27 mouse cellular contexts compared by ENCODE assay signal in the genomic region with DNA sequence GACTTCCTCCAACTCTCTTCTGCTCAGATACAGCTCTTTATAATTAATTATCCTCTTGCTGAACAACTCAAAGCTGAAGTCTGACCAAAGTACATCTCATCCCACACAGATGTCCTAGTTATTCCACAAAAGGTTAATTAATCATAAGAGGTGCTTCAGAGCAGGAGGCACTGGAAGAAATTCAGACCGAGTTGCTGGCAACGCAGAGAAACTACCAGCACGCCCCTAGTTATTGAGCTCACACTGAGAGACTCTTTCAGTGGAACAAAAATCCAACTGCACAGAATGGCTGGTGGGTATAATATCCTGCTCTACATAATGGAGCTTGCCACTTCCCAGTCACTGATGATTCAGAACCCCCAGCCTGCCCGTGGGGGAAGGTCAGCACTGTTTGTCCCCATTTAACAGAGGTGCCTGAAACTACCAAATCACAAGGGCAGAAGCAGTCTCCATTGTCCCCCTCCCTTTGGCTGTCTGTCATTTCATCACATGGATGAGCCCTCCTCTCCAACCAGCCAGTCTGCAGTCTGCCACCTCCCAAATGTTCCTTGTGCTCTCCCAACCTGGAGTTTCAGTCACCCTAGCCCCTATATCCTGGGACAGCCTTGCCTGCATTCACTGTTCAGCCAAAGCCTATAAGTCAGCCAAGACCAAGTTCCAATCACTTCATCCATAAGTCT.
DNase-seq lines count a peak whose midpoint lies in the region; ATAC-seq lines count a peak whose summit lies in the region.
"Had no signal": no experiment of that assay in that cellular context is flagged by ENCODE, and none has a peak within 500 bp of the region (broad histone marks: within the 10 kb centered on the region; RNA-seq: fewer than 3 reads in every experiment).

No protein-coding gene starts in this region.

- peak; percentile 63; the same call in 1 of the 2 replicates for ATAC-seq in forebrain, embryonic 13.5 days
- peak; percentile 79 for ATAC-seq in forebrain, embryonic 16.5 days
- no peak for ATAC-seq in CD4-positive, CD25-positive, alpha-beta regulatory T cell, adult 4 months
- ATAC-seq: inflammation-experienced regulatory T-cells, adult 6 months; midbrain, embryonic 13.5 days had no signal

- 0 out of 2 replicates have a peak, but pooled peaks cover 2% of the 10 kb centered on the region for H3K27me3 ChIP-seq in forebrain, embryonic 13.5 days
- H3K27me3 ChIP-seq in forebrain, embryonic 10.5 days (ENCODE audit: poor library complexity, severe bottlenecking): no peaks in the 10 kb centered on the region
- H3K27me3 ChIP-seq in forebrain, embryonic 16.5 days (replicated peaks; ENCODE audit: control insufficient read depth, insufficient read depth, low read length): no peaks in the 10 kb centered on the region
- H3K27me3 ChIP-seq: CH12.LX; limb, embryonic 15.5 days; midbrain, embryonic 13.5 days had no signal

- peak overlapping the region; percentile 19; the same call in 1 of the 2 replicates for H3K27ac ChIP-seq in forebrain, embryonic 13.5 days
- no peak overlapping the region for H3K27ac ChIP-seq in forebrain, embryonic 10.5 days
- H3K27ac ChIP-seq in forebrain, embryonic 16.5 days (ENCODE audit: low read length): peak overlapping the region; percentile 37; the same call in 1 of the 2 replicates
- H3K27ac ChIP-seq: embryonic facial prominence, embryonic 10.5 days; heart, adult 2 months; left cerebral cortex, adult 2 months; limb, embryonic 15.5 days; liver, embryonic 14.5 days; midbrain, embryonic 13.5 days had no signal

- H3K4me3 ChIP-seq in forebrain, embryonic 13.5 days: no peak overlapping the region
- H3K4me3 ChIP-seq in forebrain, embryonic 10.5 days: no peak overlapping the region
- no peak overlapping the region for H3K4me3 ChIP-seq in forebrain, embryonic 16.5 days (replicated peaks; ENCODE audit: low read length)
- H3K4me3 ChIP-seq: embryonic facial prominence, embryonic 10.5 days; heart, adult 2 months; left cerebral cortex, adult 2 months; limb, embryonic 15.5 days; midbrain, embryonic 13.5 days had no signal

- H3K9me3 ChIP-seq in forebrain, embryonic 13.5 days (replicated peaks): no peaks in the 10 kb centered on the region
- H3K9me3 ChIP-seq in forebrain, embryonic 10.5 days: no peaks in the 10 kb centered on the region; the same call in 1 of the 2 replicates
- H3K9me3 ChIP-seq in forebrain, embryonic 16.5 days (ENCODE audit: control insufficient read depth, low read length): no peaks in the 10 kb centered on the region
- H3K9me3 ChIP-seq: embryonic facial prominence, embryonic 10.5 days; G1E; limb, embryonic 15.5 days; midbrain, embryonic 13.5 days had no signal

- no peaks in the 10 kb centered on the region for H3K36me3 ChIP-seq in forebrain, embryonic 13.5 days (ENCODE audit: poor library complexity, severe bottlenecking)
- H3K36me3 ChIP-seq in forebrain, embryonic 10.5 days (replicated peaks): no peaks in the 10 kb centered on the region
- H3K36me3 ChIP-seq in forebrain, embryonic 16.5 days (ENCODE audit: control insufficient read depth, insufficient read depth): no peaks in the 10 kb centered on the region
- H3K36me3 ChIP-seq: embryonic facial prominence, embryonic 10.5 days; G1E; limb, embryonic 15.5 days; midbrain, embryonic 13.5 days had no signal

- H3K4me1 ChIP-seq in forebrain, embryonic 13.5 days: peaks cover 23% of the 10 kb centered on the region
- H3K4me1 ChIP-seq in forebrain, embryonic 10.5 days: peaks cover 10% of the 10 kb centered on the region
- peaks cover 7% of the 10 kb centered on the region for H3K4me1 ChIP-seq in forebrain, embryonic 16.5 days (replicated peaks; ENCODE audit: control insufficient read depth, insufficient read depth, low read length)
- H3K4me1 ChIP-seq: embryonic facial prominence, embryonic 10.5 days; limb, embryonic 15.5 days had no signal

- no peak overlapping the region; the same call in 1 of the 2 replicates for H3K4me2 ChIP-seq in forebrain, embryonic 13.5 days
- no peak overlapping the region for H3K4me2 ChIP-seq in forebrain, embryonic 16.5 days (ENCODE audit: low read length)
- H3K4me2 ChIP-seq: limb, embryonic 15.5 days; lung, embryonic 14.5 days; midbrain, embryonic 13.5 days had no signal

- DNase-seq in forebrain, embryonic 10.5 days (ENCODE audit: extremely low spot score, low spot score): no peak
- peak; percentile 30 for DNase-seq in kidney, adult 9 months
- no peak for DNase-seq in kidney, postnatal 25 days
- DNase-seq in brain, adult 2 months (ENCODE audit: low read depth, low spot score): peak; percentile 51
- no peak for DNase-seq in spleen, postnatal 14 days (ENCODE audit: low spot score in 2 of 2)
- DNase-seq: adrenal gland, adult 8-10 months; cerebellum, adult 8-10 months; gastrocnemius, postnatal 14 days; heart, adult 2 months; kidney, adult 18-20 months; kidney, postnatal 10 days; left cerebral cortex, postnatal 4 days; lung, embryonic 14.5 days; right cerebral cortex, postnatal 4 days; thymus, adult 18-20 months; thymus, postnatal 36 days had no signal

- 26% methylated on average over 4 of the region's 4 CpGs for WGBS in forebrain, embryonic 13.5 days
- 74% methylated on average over 4 of the region's 4 CpGs for WGBS in forebrain, embryonic 10.5 days
- WGBS in forebrain, embryonic 16.5 days: 18% methylated on average over 4 of the region's 4 CpGs

- no peak overlapping the region for H3K9ac ChIP-seq in forebrain, embryonic 13.5 days
- H3K9ac ChIP-seq in forebrain, embryonic 16.5 days (replicated peaks; ENCODE audit: low read depth, low read length): no peak overlapping the region
- H3K9ac ChIP-seq: limb, embryonic 15.5 days; liver, embryonic 14.5 days; lung, embryonic 14.5 days; midbrain, embryonic 13.5 days had no signal

Comparison
In these comparisons a context has a peak if more than half of its experiments do, and no peak if none do; other contexts are left out.
1. DNase-seq: peak in kidney, adult 9 months (single experiment) and brain, adult 2 months (single experiment); none in forebrain, embryonic 10.5 days (single experiment), kidney, postnatal 25 days (0 of 2) and spleen, postnatal 14 days (0 of 2).